Comparison of ENCODE assay signal across 16 mouse cellular contexts in the genomic region with DNA sequence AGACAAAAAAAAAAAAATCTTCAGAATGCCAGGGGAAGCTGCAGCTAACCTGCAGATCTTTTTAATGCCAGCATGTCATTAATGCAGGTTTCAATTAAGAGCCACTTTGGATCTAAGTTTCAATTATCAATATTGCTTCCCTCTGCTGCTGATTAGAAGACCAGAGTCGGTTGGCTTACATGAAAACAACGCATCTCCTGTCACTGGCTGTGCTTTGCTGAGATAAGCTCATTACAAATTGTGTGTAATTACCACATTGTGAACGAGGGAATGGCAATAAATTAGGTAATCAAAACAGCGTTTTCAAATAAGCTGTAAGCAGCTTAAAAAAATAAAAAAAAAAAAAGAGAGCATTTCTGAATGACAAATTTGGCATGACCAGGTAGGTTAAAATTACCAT. TPM values are rescaled to one million over a fixed set of nuclear protein-coding genes. Genes with fewer than 3 reads are reported as not detected.
DNase-seq lines count a peak whose midpoint lies in the region; ATAC-seq and TF ChIP-seq lines count a peak whose summit lies in the region.
"Had no signal": no experiment of that assay in that cellular context is flagged by ENCODE, and none has a peak within 500 bp of the region (broad histone marks: within the 10 kb centered on the region; RNA-seq: fewer than 3 reads in every experiment).

No protein-coding gene starts in this region.

- H3K9me3 ChIP-seq in lung, embryonic 16.5 days (ENCODE audit: control insufficient read depth, low read length), result no peaks in the 10 kb centered on the region
- no peaks in the 10 kb centered on the region for H3K9me3 ChIP-seq in forebrain, embryonic 16.5 days (ENCODE audit: control insufficient read depth, low read length)
- no peaks in the 10 kb centered on the region for H3K9me3 ChIP-seq in midbrain, postnatal 0 days (ENCODE audit: low read length)
- H3K9me3 ChIP-seq: limb, embryonic 12.5 days had no signal

- intact Hi-C loops in gastrocnemius, adult 2 months (cut with DNase I), result loop anchor here (5.0 to 10.0 kb wide), 2 partner anchors 185 to 307 kb away; no protein-coding TSS in a partner anchor

- WGBS in lung, embryonic 16.5 days, result 56% methylated on average over 4 of the region's 4 CpGs
- WGBS in forebrain, embryonic 16.5 days, result 11% methylated on average over 4 of the region's 4 CpGs
- WGBS in midbrain, postnatal 0 days, result 42% methylated on average over 4 of the region's 4 CpGs

- peak overlapping the region; percentile 85; the same call in 1 of the 2 replicates for H3K27ac ChIP-seq in gastrocnemius, adult 2 months
- H3K27ac ChIP-seq in lung, embryonic 16.5 days (ENCODE audit: low read length), result no peak overlapping the region
- H3K27ac ChIP-seq in forebrain, embryonic 16.5 days (ENCODE audit: low read length), result no peak overlapping the region
- no peak overlapping the region for H3K27ac ChIP-seq in midbrain, postnatal 0 days (ENCODE audit: low read depth, low read length)

- H3K9ac ChIP-seq in lung, embryonic 16.5 days (ENCODE audit: low read length), result no peak overlapping the region
- H3K9ac ChIP-seq in forebrain, embryonic 16.5 days (replicated peaks; ENCODE audit: low read depth, low read length), result no peak overlapping the region
- no peak overlapping the region for H3K9ac ChIP-seq in midbrain, postnatal 0 days (replicated peaks; ENCODE audit: low read length, poor library complexity, severe bottlenecking)
- H3K9ac ChIP-seq: limb, embryonic 12.5 days had no signal

- no peak for ATAC-seq in lung, embryonic 16.5 days (ENCODE audit: low read depth)
- ATAC-seq in forebrain, embryonic 16.5 days, result peak; percentile 38; the same call in 1 of the 2 replicates
- ATAC-seq in midbrain, postnatal 0 days (ENCODE audit: low FRiP score), result no peak
- no peak for ATAC-seq in erythroblast, adult 5-6 weeks (replicated peaks; ENCODE audit: low FRiP score, poor library complexity, severe bottlenecking)

- 0 out of 2 replicates have a peak overlapping the region, but pooled peaks have one; percentile 32 for H3K4me2 ChIP-seq in lung, embryonic 16.5 days (ENCODE audit: low read depth, low read length)
- peak overlapping the region; percentile 35 for H3K4me2 ChIP-seq in forebrain, embryonic 16.5 days (ENCODE audit: low read length)
- no peak overlapping the region for H3K4me2 ChIP-seq in midbrain, postnatal 0 days (ENCODE audit: low read depth, low read length, poor library complexity, severe bottlenecking)
- H3K4me2 ChIP-seq: limb, embryonic 12.5 days had no signal

- H3K27me3 ChIP-seq in lung, embryonic 16.5 days (ENCODE audit: control insufficient read depth, insufficient read depth, low read depth, low read length), result no peaks in the 10 kb centered on the region
- no peaks in the 10 kb centered on the region for H3K27me3 ChIP-seq in forebrain, embryonic 16.5 days (replicated peaks; ENCODE audit: control insufficient read depth, insufficient read depth, low read length)
- no peaks in the 10 kb centered on the region for H3K27me3 ChIP-seq in midbrain, postnatal 0 days (ENCODE audit: insufficient read depth, low read length)
- H3K27me3 ChIP-seq: limb, embryonic 12.5 days had no signal

- peaks cover 10% of the 10 kb centered on the region for H3K4me1 ChIP-seq in lung, embryonic 16.5 days (replicated peaks; ENCODE audit: control insufficient read depth, insufficient read depth, low read length)
- peaks cover 15% of the 10 kb centered on the region for H3K4me1 ChIP-seq in forebrain, embryonic 16.5 days (replicated peaks; ENCODE audit: control insufficient read depth, insufficient read depth, low read length)
- 0 out of 2 replicates have a peak, but pooled peaks cover 6% of the 10 kb centered on the region for H3K4me1 ChIP-seq in midbrain, postnatal 0 days (ENCODE audit: insufficient read depth, low read length)

- no peaks in the 10 kb centered on the region for H3K36me3 ChIP-seq in lung, embryonic 16.5 days (ENCODE audit: control insufficient read depth, insufficient read depth, low read length)
- no peaks in the 10 kb centered on the region for H3K36me3 ChIP-seq in forebrain, embryonic 16.5 days (ENCODE audit: control insufficient read depth, insufficient read depth)
- no peaks in the 10 kb centered on the region for H3K36me3 ChIP-seq in midbrain, postnatal 0 days (ENCODE audit: insufficient read depth, low read length)
- H3K36me3 ChIP-seq: limb, embryonic 12.5 days had no signal

- TF ChIP-seq CTCF in gastrocnemius, adult 2 months (IDR thresholded peaks at IDR 0.05), result no peak
- no peak for TF ChIP-seq CTCF in midbrain, postnatal 0 days (IDR thresholded peaks at IDR 0.05)

- no peak for DNase-seq in gastrocnemius, adult 2 months
- no peak for DNase-seq in gastrocnemius, postnatal 4 days (ENCODE audit: low spot score in 2 of 2)
- DNase-seq in lung, adult 18-20 months, result no peak
- peak; percentile 26 for DNase-seq in midbrain, postnatal 0 days (ENCODE audit: low spot score)
- DNase-seq in cerebellum, adult 8-10 months, result no peak

- H3K4me3 ChIP-seq in gastrocnemius, adult 2 months, result no peak overlapping the region
- no peak overlapping the region for H3K4me3 ChIP-seq in lung, embryonic 16.5 days (ENCODE audit: low read length)
- no peak overlapping the region for H3K4me3 ChIP-seq in forebrain, embryonic 16.5 days (replicated peaks; ENCODE audit: low read length)
- H3K4me3 ChIP-seq in midbrain, postnatal 0 days (ENCODE audit: low read depth, low read length), result no peak overlapping the region
- H3K4me3 ChIP-seq: limb, embryonic 12.5 days had no signal

RNA-seq across cellular contexts. Expression of gene Gm11096, which starts 38.2 kb away (rescaled TPM):
- total RNA-seq in gastrocnemius, adult 2 months (2021), result not detected
- not detected for total RNA-seq in gastrocnemius, postnatal 4 days (2021)
- polyA plus RNA-seq in lung, embryonic 16.5 days (2015; fragmentation: Nextera tagmentation; extraction: Ambion mirVana), result not detected in 2 replicates
- not detected in 2 replicates for polyA plus RNA-seq in forebrain, embryonic 16.5 days (2015; fragmentation: Nextera tagmentation; extraction: Ambion mirVana)
- not detected in 2 replicates for total RNA-seq in midbrain, postnatal 0 days (2014; rRNA removed)
- polyA plus RNA-seq in midbrain, postnatal 0 days (2015; fragmentation: Nextera tagmentation; extraction: Ambion mirVana), result not detected in 2 replicates
- total RNA-seq in erythroblast, adult 5-6 weeks (2015; ENCODE audit: low replicate concordance), result not detected in 2 replicates
- not detected in 2 replicates for total RNA-seq in erythroblast, adult 5-6 weeks (2017; ENCODE audit: low replicate concordance)
- total RNA-seq: adrenal gland, postnatal 25 days; gastrocnemius, postnatal 14 days; hematopoietic stem cell, adult 5-6 weeks; layer of hippocampus, postnatal 25 days had no signal
- polyA plus RNA-seq: cortical plate, adult 2 months; limb, embryonic 12.5 days; liver, embryonic 16.5 days; macrophage had no signal
